ENCODE assay signal across 8 mouse cellular contexts in the genomic region with DNA sequence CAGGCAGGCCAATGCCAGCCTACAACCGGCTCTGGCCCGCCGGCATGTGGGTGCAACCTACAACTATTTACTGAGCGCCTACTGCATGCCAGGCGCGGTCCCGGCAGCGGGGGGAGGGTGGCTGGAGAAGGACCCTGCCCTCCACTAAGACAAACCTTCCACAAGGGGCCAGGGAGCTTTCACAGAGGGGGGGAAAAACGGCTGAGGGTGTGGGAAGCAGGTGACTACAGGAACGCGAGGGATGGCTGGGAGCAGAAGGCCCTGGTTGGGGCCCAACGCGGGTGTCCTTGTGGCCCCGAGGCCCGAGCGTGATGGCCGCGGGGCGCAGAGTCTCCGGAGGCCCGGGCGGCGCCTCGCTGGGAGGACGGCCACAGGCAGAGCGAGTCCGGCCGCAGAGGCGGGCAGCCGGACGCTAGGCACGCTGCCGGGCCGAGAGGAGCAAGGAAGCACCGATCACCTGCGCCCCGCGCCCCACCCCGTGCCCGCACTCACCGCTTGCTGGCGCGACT. TPM values are rescaled to one million over a fixed set of nuclear protein-coding genes. Genes with fewer than 3 reads are reported as not detected.
DNase-seq lines count a peak whose midpoint lies in the region; ATAC-seq and TF ChIP-seq lines count a peak whose summit lies in the region.

No protein-coding gene starts in this region.

- peak overlapping the region; percentile 98 for H3K9ac ChIP-seq in heart, embryonic 12.5 days
- peak overlapping the region; percentile 93 for H3K9ac ChIP-seq in forebrain, embryonic 11.5 days (ENCODE audit: low read length)
- H3K9ac ChIP-seq in intestine, embryonic 15.5 days = peak overlapping the region; percentile 97
- peak overlapping the region; percentile 96 for H3K9ac ChIP-seq in liver, embryonic 11.5 days (ENCODE audit: low read depth, low read length)
- peak overlapping the region; percentile 91 for H3K9ac ChIP-seq in midbrain, embryonic 16.5 days (ENCODE audit: low read depth, low read length)

- H3K4me1 ChIP-seq in heart, embryonic 12.5 days (replicated peaks) = peaks cover 33% of the 10 kb centered on the region
- H3K4me1 ChIP-seq in forebrain, embryonic 11.5 days (replicated peaks; ENCODE audit: control insufficient read depth, insufficient read depth, low read length) = peaks cover 10% of the 10 kb centered on the region
- H3K4me1 ChIP-seq in intestine, embryonic 15.5 days (replicated peaks) = peaks cover 17% of the 10 kb centered on the region
- H3K4me1 ChIP-seq in liver, embryonic 11.5 days (replicated peaks; ENCODE audit: control insufficient read depth, insufficient read depth, low read length) = peaks cover 40% of the 10 kb centered on the region
- H3K4me1 ChIP-seq in midbrain, embryonic 16.5 days (ENCODE audit: control insufficient read depth, insufficient read depth, low read length) = peaks cover 30% of the 10 kb centered on the region

- POLR2A ChIA-PET in Patski (lab: Charles Lee) = interaction anchor here (0.6 to 1.9 kb wide), 8 partner anchors 24 to 709 kb away, joined by 3 to 5 read pairs (median 4); a partner anchor contains a TSS

- no peak for DNase-seq in heart, adult 18-20 months
- no peak for DNase-seq in Patski (ENCODE audit: low read depth, low spot score)
- DNase-seq in forebrain, embryonic 11.5 days (ENCODE audit: low spot score) = no peak
- DNase-seq in liver, embryonic 11.5 days (ENCODE audit: low spot score) = peak; percentile 75
- DNase-seq in urinary bladder, postnatal 36 days (ENCODE audit: low spot score in 2 of 2) = peak; percentile 80 to 83

- no peaks in the 10 kb centered on the region for H3K9me3 ChIP-seq in heart, embryonic 12.5 days (replicated peaks)
- no peaks in the 10 kb centered on the region for H3K9me3 ChIP-seq in forebrain, embryonic 11.5 days (ENCODE audit: control insufficient read depth, low read length)
- H3K9me3 ChIP-seq in intestine, embryonic 15.5 days = no peaks in the 10 kb centered on the region
- H3K9me3 ChIP-seq in liver, embryonic 11.5 days (ENCODE audit: control insufficient read depth, low read length) = no peaks in the 10 kb centered on the region
- no peaks in the 10 kb centered on the region for H3K9me3 ChIP-seq in midbrain, embryonic 16.5 days (replicated peaks; ENCODE audit: control insufficient read depth, low read length, poor library complexity, severe bottlenecking)

- H3K27me3 ChIP-seq in heart, embryonic 12.5 days (replicated peaks) = no peaks in the 10 kb centered on the region
- no peaks in the 10 kb centered on the region for H3K27me3 ChIP-seq in Patski
- H3K27me3 ChIP-seq in forebrain, embryonic 11.5 days (ENCODE audit: control insufficient read depth, insufficient read depth, low read length) = no peaks in the 10 kb centered on the region
- no peaks in the 10 kb centered on the region for H3K27me3 ChIP-seq in intestine, embryonic 15.5 days (replicated peaks)
- H3K27me3 ChIP-seq in liver, embryonic 11.5 days (replicated peaks; ENCODE audit: control insufficient read depth, insufficient read depth, low read length) = no peaks in the 10 kb centered on the region
- no peaks in the 10 kb centered on the region for H3K27me3 ChIP-seq in midbrain, embryonic 16.5 days (ENCODE audit: control insufficient read depth, insufficient read depth, low read depth, low read length)

- TF ChIP-seq CTCF in Patski (IDR thresholded peaks at IDR 0.05) = no peak

- in situ Hi-C loops in Patski (cut with MboI; ENCODE audit: low pct_unique_long_range_greater_than_20kb) = no loop called here

- H3K4me3 ChIP-seq in heart, embryonic 12.5 days = peak overlapping the region; percentile 89
- H3K4me3 ChIP-seq in forebrain, embryonic 11.5 days (ENCODE audit: low read depth, low read length) = peak overlapping the region; percentile 85
- H3K4me3 ChIP-seq in intestine, embryonic 15.5 days (replicated peaks) = peak overlapping the region; percentile 94
- peak overlapping the region; percentile 98 for H3K4me3 ChIP-seq in liver, embryonic 11.5 days (ENCODE audit: low read depth, low read length)
- H3K4me3 ChIP-seq in midbrain, embryonic 16.5 days (ENCODE audit: low read depth, low read length) = peak overlapping the region; percentile 94

- CTCF ChIA-PET in Patski (lab: Charles Lee) = interaction anchor here (2.5 kb wide), 1 partner anchor 17 kb away, joined by 6 read pairs; no protein-coding TSS in a partner anchor

- peak overlapping the region; percentile 93 for H3K4me2 ChIP-seq in heart, embryonic 12.5 days
- peak overlapping the region; percentile 97 for H3K4me2 ChIP-seq in forebrain, embryonic 11.5 days (ENCODE audit: low read depth, low read length, severe bottlenecking)
- peak overlapping the region; percentile 90 for H3K4me2 ChIP-seq in intestine, embryonic 15.5 days (replicated peaks)
- peak overlapping the region; percentile 97 for H3K4me2 ChIP-seq in liver, embryonic 11.5 days
- peak overlapping the region; percentile 94 for H3K4me2 ChIP-seq in midbrain, embryonic 16.5 days (ENCODE audit: low read length)

- no peak for ATAC-seq in heart, embryonic 12.5 days (ENCODE audit: insufficient number of reproducible peaks, low FRiP score)
- peak; percentile 36 for ATAC-seq in Patski
- ATAC-seq in forebrain, embryonic 11.5 days (replicated peaks; ENCODE audit: low FRiP score) = no peak; the same call in 1 of the 2 replicates
- peak; percentile 11; the same call in 1 of the 2 replicates for ATAC-seq in intestine, embryonic 15.5 days
- ATAC-seq in liver, embryonic 11.5 days (replicated peaks; ENCODE audit: low FRiP score) = no peak; the same call in 1 of the 2 replicates
- ATAC-seq in midbrain, embryonic 16.5 days = no peak; the same call in none of the 2 replicates

- WGBS in heart, embryonic 12.5 days = under 1% methylated on average over 43 of the region's 43 CpGs
- WGBS in forebrain, embryonic 11.5 days = 0% methylated on average over 34 of the region's 43 CpGs
- WGBS in intestine, embryonic 15.5 days = 1% methylated on average over 27 of the region's 43 CpGs
- WGBS in liver, embryonic 11.5 days = 1% methylated on average over 40 of the region's 43 CpGs
- 2% methylated on average over 34 of the region's 43 CpGs for WGBS in midbrain, embryonic 16.5 days

- H3K27ac ChIP-seq in heart, embryonic 12.5 days (ENCODE audit: poor library complexity, severe bottlenecking) = peak overlapping the region; percentile 65
- H3K27ac ChIP-seq in forebrain, embryonic 11.5 days (ENCODE audit: low read depth, low read length) = peak overlapping the region; percentile 71; the same call in 1 of the 2 replicates
- peak overlapping the region; percentile 81 for H3K27ac ChIP-seq in intestine, embryonic 15.5 days
- peak overlapping the region; percentile 89 for H3K27ac ChIP-seq in liver, embryonic 11.5 days (ENCODE audit: low read depth, low read length)
- peak overlapping the region; percentile 74 for H3K27ac ChIP-seq in midbrain, embryonic 16.5 days (ENCODE audit: low read length)

- peaks cover 37% of the 10 kb centered on the region for H3K36me3 ChIP-seq in heart, embryonic 12.5 days
- H3K36me3 ChIP-seq in forebrain, embryonic 11.5 days (ENCODE audit: control insufficient read depth, insufficient read depth, low read length) = 0 out of 2 replicates have a peak, but pooled peaks cover 2% of the 10 kb centered on the region
- H3K36me3 ChIP-seq in intestine, embryonic 15.5 days = peaks cover 18% of the 10 kb centered on the region
- peaks cover 25% of the 10 kb centered on the region for H3K36me3 ChIP-seq in liver, embryonic 11.5 days (ENCODE audit: control insufficient read depth, insufficient read depth, low read length)
- peaks cover 32% of the 10 kb centered on the region for H3K36me3 ChIP-seq in midbrain, embryonic 16.5 days (ENCODE audit: control insufficient read depth, insufficient read depth, low read length)

RNA-seq across cellular contexts. Expression of a gene that starts 0.4 kb away (rescaled TPM):
- polyA plus RNA-seq in heart, embryonic 12.5 days (2016; fragmentation: Nextera tagmentation; extraction: Ambion mirVana) = 74.1 and 78.2 TPM in 2 replicates
- 100 to 1,000 TPM in 1 of 2 experiments, 10 to 100 TPM in 1; 91.4 to 103 TPM for total RNA-seq in heart, adult 18-20 months (2021)
- polyA plus RNA-seq in Patski (2021) = 80.1 TPM
- polyA plus RNA-seq in forebrain, embryonic 11.5 days (2014; fragmentation: Nextera tagmentation; extraction: Ambion mirVana) = 87.5 and 116 TPM in 2 replicates
- 92.9 and 107 TPM in 2 replicates for polyA plus RNA-seq in intestine, embryonic 15.5 days (2015; fragmentation: Nextera tagmentation; extraction: Ambion mirVana)
- polyA plus RNA-seq in liver, embryonic 11.5 days (2014; fragmentation: Nextera tagmentation; extraction: Ambion mirVana) = 112 and 118 TPM in 2 replicates
- polyA plus RNA-seq in midbrain, embryonic 16.5 days (2015; fragmentation: Nextera tagmentation; extraction: Ambion mirVana) = 139 and 144 TPM in 2 replicates

RNA-seq across cellular contexts. Expression of a gene that starts 0.6 kb away (rescaled TPM):
- polyA plus RNA-seq in heart, embryonic 12.5 days (2016; fragmentation: Nextera tagmentation; extraction: Ambion mirVana) = 2.5 and 3.5 TPM in 2 replicates
- total RNA-seq in heart, adult 18-20 months (2021) = 1 to 10 TPM; 2.0 to 3.4 TPM
- 13.7 TPM for polyA plus RNA-seq in Patski (2021)
- polyA plus RNA-seq in forebrain, embryonic 11.5 days (2014; fragmentation: Nextera tagmentation; extraction: Ambion mirVana) = 14.0 and 16.1 TPM in 2 replicates
- polyA plus RNA-seq in intestine, embryonic 15.5 days (2015; fragmentation: Nextera tagmentation; extraction: Ambion mirVana) = 5.1 and 5.4 TPM in 2 replicates
- polyA plus RNA-seq in liver, embryonic 11.5 days (2014; fragmentation: Nextera tagmentation; extraction: Ambion mirVana) = 20.8 and 20.9 TPM in 2 replicates
- 11.5 and 12.7 TPM in 2 replicates for polyA plus RNA-seq in midbrain, embryonic 16.5 days (2015; fragmentation: Nextera tagmentation; extraction: Ambion mirVana)

RNA-seq across cellular contexts. Expression of a gene that starts 20.5 kb away (rescaled TPM):
- polyA plus RNA-seq in heart, embryonic 12.5 days (2016; fragmentation: Nextera tagmentation; extraction: Ambion mirVana) = 1.3 and 1.4 TPM in 2 replicates
- not detected for total RNA-seq in heart, adult 18-20 months (2021)
- polyA plus RNA-seq in Patski (2021) = 4.5 TPM
- 3.3 TPM in 2 replicates for polyA plus RNA-seq in forebrain, embryonic 11.5 days (2014; fragmentation: Nextera tagmentation; extraction: Ambion mirVana)
- polyA plus RNA-seq in intestine, embryonic 15.5 days (2015; fragmentation: Nextera tagmentation; extraction: Ambion mirVana) = 3.5 and 3.6 TPM in 2 replicates
- 1.8 and 2.6 TPM in 2 replicates for polyA plus RNA-seq in liver, embryonic 11.5 days (2014; fragmentation: Nextera tagmentation; extraction: Ambion mirVana)
- polyA plus RNA-seq in midbrain, embryonic 16.5 days (2015; fragmentation: Nextera tagmentation; extraction: Ambion mirVana) = 0.23 and 0.81 TPM in 2 replicates

RNA-seq across cellular contexts. Expression of a gene that starts 20.7 kb away (rescaled TPM):
- polyA plus RNA-seq in heart, embryonic 12.5 days (2016; fragmentation: Nextera tagmentation; extraction: Ambion mirVana) = 82.4 and 88.2 TPM in 2 replicates
- total RNA-seq in heart, adult 18-20 months (2021) = 10 to 100 TPM; 71.5 to 77.6 TPM
- polyA plus RNA-seq in Patski (2021) = 292 TPM
- 56.7 and 65.2 TPM in 2 replicates for polyA plus RNA-seq in forebrain, embryonic 11.5 days (2014; fragmentation: Nextera tagmentation; extraction: Ambion mirVana)
- polyA plus RNA-seq in intestine, embryonic 15.5 days (2015; fragmentation: Nextera tagmentation; extraction: Ambion mirVana) = 123 and 155 TPM in 2 replicates
- polyA plus RNA-seq in liver, embryonic 11.5 days (2014; fragmentation: Nextera tagmentation; extraction: Ambion mirVana) = 91.2 and 93.7 TPM in 2 replicates
- polyA plus RNA-seq in midbrain, embryonic 16.5 days (2015; fragmentation: Nextera tagmentation; extraction: Ambion mirVana) = 35.3 and 37.8 TPM in 2 replicates

RNA-seq across cellular contexts. Expression of a gene that starts 22.3 kb away (rescaled TPM):
- 12.9 and 16.2 TPM in 2 replicates for polyA plus RNA-seq in heart, embryonic 12.5 days (2016; fragmentation: Nextera tagmentation; extraction: Ambion mirVana)
- under 1 TPM; 0.57 to 0.87 TPM for total RNA-seq in heart, adult 18-20 months (2021)
- 48.3 TPM for polyA plus RNA-seq in Patski (2021)
- polyA plus RNA-seq in forebrain, embryonic 11.5 days (2014; fragmentation: Nextera tagmentation; extraction: Ambion mirVana) = 47.4 and 49.3 TPM in 2 replicates
- 63.7 and 70.0 TPM in 2 replicates for polyA plus RNA-seq in intestine, embryonic 15.5 days (2015; fragmentation: Nextera tagmentation; extraction: Ambion mirVana)
- 35.1 TPM in 2 replicates for polyA plus RNA-seq in liver, embryonic 11.5 days (2014; fragmentation: Nextera tagmentation; extraction: Ambion mirVana)
- polyA plus RNA-seq in midbrain, embryonic 16.5 days (2015; fragmentation: Nextera tagmentation; extraction: Ambion mirVana) = 19.8 and 21.2 TPM in 2 replicates

Comparison
In these comparisons a context has a peak if more than half of its experiments do, and no peak if none do; other contexts are left out.
1. ATAC-seq: peak in Patski (single experiment) and intestine, embryonic 15.5 days (single experiment); none in heart, embryonic 12.5 days (single experiment), forebrain, embryonic 11.5 days (single experiment), liver, embryonic 11.5 days (single experiment) and midbrain, embryonic 16.5 days (single experiment).
2. DNase-seq: peak in liver, embryonic 11.5 days (single experiment) and urinary bladder, postnatal 36 days (2 of 2); none in heart, adult 18-20 months (0 of 2), Patski (single experiment) and forebrain, embryonic 11.5 days (single experiment).
3. Peak in every context shown above with its lines, with median percentiles within 50 percentile points of each other: H3K27ac ChIP-seq, H3K4me2 ChIP-seq, H3K4me3 ChIP-seq and H3K9ac ChIP-seq.